Comparison of ENCODE assay signal across 7 mouse cellular contexts in genomic region chr7:78912253-78912973, GRCm38 (mm10). TPM values are rescaled to one million over a fixed set of nuclear protein-coding genes. Genes with fewer than 3 reads are reported as not detected.
DNase-seq lines count a peak whose midpoint lies in the region; ATAC-seq and TF ChIP-seq lines count a peak whose summit lies in the region.

No protein-coding gene starts in this region.

- WGBS in hindbrain, postnatal 0 days = 11% methylated on average over 20 of the region's 20 CpGs
- 18% methylated on average over 20 of the region's 20 CpGs for WGBS in lung, postnatal 0 days

- H3K9ac ChIP-seq in hindbrain, postnatal 0 days (replicated peaks; ENCODE audit: low read length) = 0 out of 2 replicates have a peak overlapping the region, but pooled peaks have one; percentile 30
- peak overlapping the region; percentile 29 for H3K9ac ChIP-seq in lung, postnatal 0 days (replicated peaks; ENCODE audit: low read depth)

- peak; percentile 72 for ATAC-seq in activated CD4-positive, CD25-positive, alpha-beta regulatory T cell, adult 4 months
- peak; percentile 61 for ATAC-seq in hindbrain, postnatal 0 days
- ATAC-seq in lung, postnatal 0 days = no peak
- ATAC-seq in neutrophil, adult 5-6 weeks (ENCODE audit: extremely low read depth, insufficient number of reproducible peaks, low FRiP score, poor library complexity, severe bottlenecking) = peak; percentile 28; the same call in 1 of the 2 replicates

- no peak for TF ChIP-seq EP300 in lung, postnatal 0 days (IDR thresholded peaks at IDR 0.05)

- no peaks in the 10 kb centered on the region for H3K27me3 ChIP-seq in erythroblast, embryonic 14.5 days (ENCODE audit: control insufficient read depth)
- no peaks in the 10 kb centered on the region for H3K27me3 ChIP-seq in hindbrain, postnatal 0 days (ENCODE audit: insufficient read depth, low read length)
- H3K27me3 ChIP-seq in lung, postnatal 0 days (replicated peaks; ENCODE audit: insufficient read depth, low read length) = no peaks in the 10 kb centered on the region

- no peak for TF ChIP-seq CTCF in hindbrain, postnatal 0 days (IDR thresholded peaks at IDR 0.05; ENCODE audit: low read depth)
- TF ChIP-seq CTCF in lung, postnatal 0 days (IDR thresholded peaks at IDR 0.05) = peak; percentile 5; the same call in 1 of the 2 replicates

- peak; percentile 39 for DNase-seq in hindbrain, postnatal 0 days (ENCODE audit: low spot score)
- DNase-seq in lung, postnatal 0 days (ENCODE audit: low spot score) = peak; percentile 53
- no peak for DNase-seq in gastrocnemius, postnatal 10 days
- DNase-seq in adrenal gland, postnatal 10 days = no peak

- H3K4me1 ChIP-seq in erythroblast, embryonic 14.5 days (ENCODE audit: control insufficient read depth) = peaks cover 68% of the 10 kb centered on the region
- H3K4me1 ChIP-seq in hindbrain, postnatal 0 days (ENCODE audit: insufficient read depth, low read length) = peaks cover 11% of the 10 kb centered on the region
- H3K4me1 ChIP-seq in lung, postnatal 0 days (ENCODE audit: insufficient read depth, low read depth, low read length) = peaks cover 22% of the 10 kb centered on the region; the same call in 1 of the 2 replicates

- H3K4me3 ChIP-seq in erythroblast, embryonic 14.5 days (replicated peaks) = peak overlapping the region; percentile 64
- H3K4me3 ChIP-seq in hindbrain, postnatal 0 days (ENCODE audit: low read length) = peak overlapping the region; percentile 1; the same call in 1 of the 2 replicates
- peak overlapping the region; percentile 23 for H3K4me3 ChIP-seq in lung, postnatal 0 days (ENCODE audit: low read depth, low read length)

- H3K36me3 ChIP-seq in erythroblast, embryonic 14.5 days (ENCODE audit: control insufficient read depth) = peaks cover 53% of the 10 kb centered on the region
- H3K36me3 ChIP-seq in hindbrain, postnatal 0 days (ENCODE audit: insufficient read depth, low read length) = no peaks in the 10 kb centered on the region
- H3K36me3 ChIP-seq in lung, postnatal 0 days (ENCODE audit: insufficient read depth, low read length) = no peaks in the 10 kb centered on the region

- H3K27ac ChIP-seq in hindbrain, postnatal 0 days = peak overlapping the region; percentile 48; the same call in 1 of the 2 replicates
- peak overlapping the region; percentile 83 for H3K27ac ChIP-seq in lung, postnatal 0 days (ENCODE audit: low read length)

- H3K9me3 ChIP-seq in erythroblast, embryonic 14.5 days (ENCODE audit: control insufficient read depth, low read length) = no peaks in the 10 kb centered on the region
- H3K9me3 ChIP-seq in hindbrain, postnatal 0 days (ENCODE audit: low read length) = no peaks in the 10 kb centered on the region
- H3K9me3 ChIP-seq in lung, postnatal 0 days (ENCODE audit: low read length) = no peaks in the 10 kb centered on the region

- H3K4me2 ChIP-seq in hindbrain, postnatal 0 days (ENCODE audit: low read depth, low read length) = peak overlapping the region; percentile 51
- H3K4me2 ChIP-seq in lung, postnatal 0 days (replicated peaks; ENCODE audit: low read depth, low read length) = peak overlapping the region; percentile 59

RNA-seq across cellular contexts. Expression of gene Isg20, which starts 0.8 kb away (rescaled TPM):
- 100 to 1,000 TPM; 113 to 119 TPM for polyA plus RNA-seq in activated CD4-positive, CD25-positive, alpha-beta regulatory T cell, adult 4 months (2017; shearing (Covaris generic))
- 26.9 and 29.5 TPM in 2 replicates for polyA plus RNA-seq in erythroblast, embryonic 14.5 days (2012)
- 2.0 and 4.1 TPM in 2 replicates for total RNA-seq in hindbrain, postnatal 0 days (2014; rRNA removed)
- polyA plus RNA-seq in hindbrain, postnatal 0 days (2015; fragmentation: Nextera tagmentation; extraction: Ambion mirVana) = 0.76 and 1.3 TPM in 2 replicates
- 31.0 and 38.5 TPM in 2 replicates for polyA plus RNA-seq in lung, postnatal 0 days (2015; fragmentation: Nextera tagmentation; extraction: Ambion mirVana)
- total RNA-seq in neutrophil, adult 5-6 weeks (2017) = 79.6 and 101 TPM in 2 replicates
- total RNA-seq in gastrocnemius, postnatal 10 days (2021) = 1 to 10 TPM in 1 of 2 experiments, under 1 TPM in 1; 0.89 to 3.6 TPM
- 1 to 10 TPM; 6.5 to 8.8 TPM for total RNA-seq in adrenal gland, postnatal 10 days (2021)

RNA-seq across cellular contexts. Expression of gene Aen, which starts 16.8 kb away (rescaled TPM):
- polyA plus RNA-seq in activated CD4-positive, CD25-positive, alpha-beta regulatory T cell, adult 4 months (2017; shearing (Covaris generic)) = 10 to 100 TPM; 22.0 to 25.4 TPM
- 2.4 and 2.5 TPM in 2 replicates for polyA plus RNA-seq in erythroblast, embryonic 14.5 days (2012)
- 36.6 and 43.0 TPM in 2 replicates for total RNA-seq in hindbrain, postnatal 0 days (2014; rRNA removed)
- 49.3 and 54.4 TPM in 2 replicates for polyA plus RNA-seq in hindbrain, postnatal 0 days (2015; fragmentation: Nextera tagmentation; extraction: Ambion mirVana)
- 19.9 and 20.0 TPM in 2 replicates for polyA plus RNA-seq in lung, postnatal 0 days (2015; fragmentation: Nextera tagmentation; extraction: Ambion mirVana)
- total RNA-seq in neutrophil, adult 5-6 weeks (2017) = 23.9 and 41.3 TPM in 2 replicates
- total RNA-seq in gastrocnemius, postnatal 10 days (2021) = 10 to 100 TPM; 22.7 to 27.1 TPM
- total RNA-seq in adrenal gland, postnatal 10 days (2021) = 10 to 100 TPM; 23.3 to 26.6 TPM

Comparison
In these comparisons a context has a peak if more than half of its experiments do, and no peak if none do; other contexts are left out.
1. H3K4me3 ChIP-seq: peak in every context shown above with its lines; median percentile 64 in erythroblast, embryonic 14.5 days; 23 in lung, postnatal 0 days; 1 in hindbrain, postnatal 0 days.
2. DNase-seq: peak in hindbrain, postnatal 0 days (single experiment) and lung, postnatal 0 days (single experiment); none in gastrocnemius, postnatal 10 days (single experiment) and adrenal gland, postnatal 10 days (single experiment).